Mouse (Mus musculus): ENCODE data around the gene Pitpnb. TPM values are rescaled to one million over a fixed set of nuclear protein-coding genes. Genes with fewer than 3 reads are reported as not detected.

The Pitpnb gene
- polyA plus RNA-seq, 2 experiments from 2014 or later: 64.5 TPM

- no peak for ATAC-seq
These were observed 26.5 kb downstream of the Pitpnb start for GRCm38 (mm10) chr5:111356811-111357617.

- no peak for ATAC-seq
These were observed 30.0 kb downstream of the Pitpnb start for GRCm38 (mm10) chr5:111360546-111360945.

GRCm38 (mm10) chr5:111361058-111361457, 30.5 kb downstream of the Pitpnb start:
- no peak for ATAC-seq

- ATAC-seq: no peak
These were observed 31.3 kb downstream of the Pitpnb start for GRCm38 (mm10) chr5:111361846-111362245.

- no peak for ATAC-seq
These were observed 33.0 kb downstream of the Pitpnb start for GRCm38 (mm10) chr5:111363446-111364062.

GRCm38 (mm10) chr5:111364533-111364932, 34.0 kb downstream of the Pitpnb start:
- no peak for ATAC-seq

GRCm38 (mm10) chr5:111366140-111366539, 35.6 kb downstream of the Pitpnb start:
- ATAC-seq: no peak

- ATAC-seq: no peak
These were observed 37.5 kb downstream of the Pitpnb start for GRCm38 (mm10) chr5:111367937-111368517.

GRCm38 (mm10) chr5:111368576-111368975, 38.0 kb downstream of the Pitpnb start:
- no peak for ATAC-seq

GRCm38 (mm10) chr5:111375616-111376015, 45.1 kb downstream of the Pitpnb start:
- no peak for ATAC-seq

- no peak for ATAC-seq
These were observed 45.9 kb downstream of the Pitpnb start for GRCm38 (mm10) chr5:111376276-111377020.

- ATAC-seq: no peak
These were observed 47.8 kb downstream of the Pitpnb start for GRCm38 (mm10) chr5:111378126-111378993.

GRCm38 (mm10) chr5:111383335-111383734, 52.8 kb downstream of the Pitpnb start:
- no peak for ATAC-seq

GRCm38 (mm10) chr5:111390911-111391310, 60.3 kb downstream of the Pitpnb start:
- no peak for ATAC-seq

- ATAC-seq: no peak
These were observed 60.9 kb downstream of the Pitpnb start for GRCm38 (mm10) chr5:111391485-111391884.

GRCm38 (mm10) chr5:111393346-111394197, 63.0 kb downstream of the Pitpnb start:
- ATAC-seq: no peak

- no peak for ATAC-seq
These were observed 63.9 kb downstream of the Pitpnb start for GRCm38 (mm10) chr5:111394198-111395053.

GRCm38 (mm10) chr5:111395771-111396170, 65.2 kb downstream of the Pitpnb start:
- no peak for ATAC-seq

- ATAC-seq: no peak
These were observed 65.6 kb downstream of the Pitpnb start for GRCm38 (mm10) chr5:111396199-111396598.

GRCm38 (mm10) chr5:111398471-111398870, 67.9 kb downstream of the Pitpnb start:
- ATAC-seq: no peak

Data from activated CD4-positive, CD25-positive, alpha-beta regulatory T cell, adult 4 months (primary cell).